Mouse (Mus musculus) B cell, adult 62 days (primary cell): ENCODE results near the gene Lcn6. TPM values are rescaled to one million over a fixed set of nuclear protein-coding genes. Genes with fewer than 3 reads are reported as not detected.

Experiments used
- total RNA-seq: library from RNA; stranded (reverse); gene quantifications from 4 replicates; pipeline ENCODE4 v1.2.4, GENCODE M21; 2023

Gene Lcn6
- total RNA-seq: not detected in 4 replicates

DNA sequence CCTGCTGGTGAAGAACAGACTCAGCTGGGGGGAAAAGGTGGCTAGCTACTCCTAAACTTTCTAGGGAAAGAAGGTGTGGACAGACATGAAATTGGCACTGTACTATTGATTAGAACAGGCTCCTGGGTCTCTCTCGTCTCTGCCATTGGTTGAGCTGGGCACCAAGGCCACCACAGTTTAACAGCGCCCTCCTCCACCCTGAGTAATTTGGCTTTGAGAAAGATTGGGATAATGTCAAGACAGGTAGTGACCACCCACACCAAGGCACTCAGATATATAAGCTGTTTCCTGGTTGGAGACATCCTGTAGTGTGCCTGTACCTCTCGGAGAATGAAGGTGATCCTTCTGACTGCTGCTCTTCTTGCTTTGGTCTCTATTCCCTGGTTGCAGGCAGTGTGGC, at the start of gene Lcn6:
TSS of gene Lcn6 (plus strand) at position 301 of the 400 bp plus-strand sequence.

DNA sequence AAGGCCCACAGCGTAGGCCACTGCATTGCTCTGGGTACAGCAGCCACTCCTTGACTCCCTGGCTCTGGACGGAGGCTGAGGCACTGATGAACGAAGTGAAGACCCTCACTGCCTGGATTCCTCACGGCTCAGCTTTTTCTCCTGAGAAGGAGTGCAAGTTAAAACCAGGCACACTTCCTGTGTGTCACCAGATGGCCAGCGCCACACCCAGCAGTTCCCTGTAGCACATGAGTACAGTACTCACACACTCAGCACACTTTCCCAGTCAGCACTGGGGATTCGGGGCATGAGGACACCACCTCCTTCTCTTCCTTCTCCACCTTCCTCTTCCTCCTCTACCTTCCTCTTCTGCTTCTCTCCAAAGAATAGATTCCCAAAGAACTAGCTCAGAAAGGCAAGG, 48.8 kb upstream of the Lcn6 start, which contains the start of gene Fcna:
TSS of gene Fcna (minus strand) at position 220 of the 400 bp plus-strand sequence.

DNA sequence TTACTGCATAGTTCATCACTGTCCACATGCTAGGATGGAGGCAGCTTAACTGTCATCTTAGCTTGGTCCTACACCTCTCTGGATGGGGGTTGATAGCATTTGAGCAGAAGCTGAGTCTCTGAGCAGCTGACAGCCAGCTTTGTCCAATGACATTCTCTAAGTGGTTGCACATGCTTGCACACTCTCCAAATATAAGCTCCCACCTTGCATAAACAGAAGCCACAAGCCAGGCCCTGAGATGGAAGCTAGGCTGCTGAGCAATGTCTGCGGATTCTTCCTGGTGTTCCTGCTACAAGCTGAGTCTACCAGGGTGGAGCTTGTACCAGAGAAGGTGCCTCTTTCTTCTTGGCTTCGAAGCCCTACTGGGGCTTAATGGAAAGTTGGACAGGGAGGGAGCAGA, 23.7 kb upstream of the Lcn6 start, which contains the start of gene Lcn8:
TSS of gene Lcn8 (plus strand) at position 219 of the 400 bp plus-strand sequence.

GRCm38 (mm10) chr2:25657652-25658051, 18.9 kb upstream of the Lcn6 start, which contains the start of gene Lcn5:
Gene Lcn5, plus strand, starts transcription at chr2:25657952.

GRCm38 (mm10) chr2:25682426-25682825, 5.8 kb downstream of the Lcn6 start, which contains the start of gene Lcn10:
Gene Lcn10, plus strand, starts transcription at chr2:25682726.

DNA sequence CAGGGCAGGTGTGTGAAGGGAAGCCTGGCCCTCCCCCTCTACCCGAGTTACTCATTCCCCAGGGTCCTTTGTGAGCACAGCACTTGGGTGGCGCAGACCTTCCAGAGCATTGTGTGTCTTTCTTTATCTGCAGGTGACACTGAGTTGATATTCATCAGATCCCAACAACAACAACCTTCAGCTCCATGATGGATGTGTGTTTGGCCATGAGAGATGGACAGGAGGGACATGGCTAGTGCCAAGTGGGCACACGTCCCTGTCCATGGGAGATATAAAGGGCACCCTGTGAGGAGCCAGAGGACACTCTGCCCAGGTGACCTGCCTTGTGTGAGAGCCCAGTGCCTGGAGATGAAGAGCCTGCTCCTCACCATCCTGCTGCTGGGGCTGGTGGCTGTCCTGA, 23.2 kb downstream of the Lcn6 start, which contains the start of gene Obp2a:
TSS of gene Obp2a (plus strand) at position 301 of the 400 bp plus-strand sequence.

GRCm38 (mm10) chr2:25706643-25707481, 30.3 kb downstream of the Lcn6 start, which contains the start of gene Bmyc:
Gene Bmyc, plus strand, starts transcription at chr2:25706739.

Other genes with a start within 250 kb of the Lcn6 start
- gene Abca2, start 248.1 kb upstream of the Lcn6 start, total RNA-seq: 44.9 to 53.9 TPM (median 49.1 TPM) in 4 replicates
- 0.83 TPM in 1 of 4 replicates, not detected in the others for gene Clic3, start 219.9 kb upstream of the Lcn6 start, total RNA-seq
- 115 to 135 TPM (median 127 TPM) in 4 replicates for gene Paxx, start 215.7 kb upstream of the Lcn6 start, total RNA-seq
- not detected in 4 replicates for gene Ptgds, start 206.7 kb upstream of the Lcn6 start, total RNA-seq
- gene Lcn12, start 182.9 kb upstream of the Lcn6 start, total RNA-seq: not detected in 4 replicates
- 64.9 to 78.2 TPM (median 70.7 TPM) in 4 replicates for gene Fbxw5, start 176.0 kb upstream of the Lcn6 start, total RNA-seq
- 1.1 TPM in 1 of 4 replicates, not detected in the others for gene C8g, start 175.1 kb upstream of the Lcn6 start, total RNA-seq
- gene Traf2, start 129.8 kb upstream of the Lcn6 start, total RNA-seq: 56.9 to 61.5 TPM (median 58.0 TPM) in 4 replicates
- 109 to 125 TPM (median 115 TPM) in 4 replicates for gene Edf1, start 118.9 kb upstream of the Lcn6 start, total RNA-seq
- 0.77 to 2.4 TPM (median 1.5 TPM) in 4 replicates for gene Mamdc4, start 101.9 kb upstream of the Lcn6 start, total RNA-seq
- 16.1 to 21.8 TPM (median 17.6 TPM) in 4 replicates for gene Phpt1, start 101.6 kb upstream of the Lcn6 start, total RNA-seq
- gene Ajm1, start 95.0 kb upstream of the Lcn6 start, total RNA-seq: 0.24 to 0.38 TPM (median 0.37 TPM) in 3 of 4 replicates, not detected in the other
- gene Rabl6, start 68.3 kb upstream of the Lcn6 start, total RNA-seq: 102 to 112 TPM (median 109 TPM) in 4 replicates
- gene Ccdc183, start 59.1 kb upstream of the Lcn6 start, total RNA-seq: not detected in 4 replicates
- 0.78 to 2.9 TPM (median 2.4 TPM) in 4 replicates for gene Tmem141, start 54.8 kb upstream of the Lcn6 start, total RNA-seq
- 4.1 to 8.3 TPM (median 5.8 TPM) in 4 replicates for gene Fcna, start 48.8 kb upstream of the Lcn6 start, total RNA-seq
- gene Lcn8, start 23.7 kb upstream of the Lcn6 start, total RNA-seq: not detected in 4 replicates
- gene Lcn5, start 18.8 kb upstream of the Lcn6 start, total RNA-seq: not detected in 4 replicates
- gene Lcn10, start 5.9 kb downstream of the Lcn6 start, total RNA-seq: not detected in 4 replicates
- not detected in 4 replicates for gene Obp2a, start 23.3 kb downstream of the Lcn6 start, total RNA-seq
- 25.1 to 40.3 TPM (median 25.4 TPM) in 4 replicates for gene Bmyc, start 30.0 kb downstream of the Lcn6 start, total RNA-seq
- gene Obp2b, start 60.2 kb downstream of the Lcn6 start, total RNA-seq: not detected in 4 replicates
- gene Lcn3, start 88.8 kb downstream of the Lcn6 start, total RNA-seq: not detected in 4 replicates
- not detected in 4 replicates for gene Lcn11, start 100.2 kb downstream of the Lcn6 start, total RNA-seq
- not detected in 4 replicates for gene Gm13539, start 105.5 kb downstream of the Lcn6 start, total RNA-seq
- not detected in 4 replicates for gene Glt6d1, start 139.1 kb downstream of the Lcn6 start, total RNA-seq
- gene Lcn9, start 146.4 kb downstream of the Lcn6 start, total RNA-seq: not detected in 4 replicates
- 0.44 TPM in 1 of 4 replicates, not detected in the others for gene Sohlh1, start 170.5 kb downstream of the Lcn6 start, total RNA-seq
- gene Kcnt1, start 186.9 kb downstream of the Lcn6 start, total RNA-seq: not detected in 4 replicates